Mouse (Mus musculus) liver, adult 2 months (tissue): Measurements from ENCODE around the gene Hdac11.

Experiments used
- CTCF ChIP-seq: fragments of 200-500 bp; IDR thresholded peaks from 2 replicates; pipeline ENCODE4 v1.5.1; 2011; ENCODE audit warnings: low read depth, low read length, control low read depth
- POLR2A ChIP-seq: fragments of 200-500 bp; IDR thresholded peaks from 2 replicates; pipeline ENCODE4 v1.6.1; 2011; ENCODE audit warnings: low read length, control low read depth; ENCODE audit not compliant: insufficient read depth; ENCODE audit errors: extremely low read depth

DNA sequence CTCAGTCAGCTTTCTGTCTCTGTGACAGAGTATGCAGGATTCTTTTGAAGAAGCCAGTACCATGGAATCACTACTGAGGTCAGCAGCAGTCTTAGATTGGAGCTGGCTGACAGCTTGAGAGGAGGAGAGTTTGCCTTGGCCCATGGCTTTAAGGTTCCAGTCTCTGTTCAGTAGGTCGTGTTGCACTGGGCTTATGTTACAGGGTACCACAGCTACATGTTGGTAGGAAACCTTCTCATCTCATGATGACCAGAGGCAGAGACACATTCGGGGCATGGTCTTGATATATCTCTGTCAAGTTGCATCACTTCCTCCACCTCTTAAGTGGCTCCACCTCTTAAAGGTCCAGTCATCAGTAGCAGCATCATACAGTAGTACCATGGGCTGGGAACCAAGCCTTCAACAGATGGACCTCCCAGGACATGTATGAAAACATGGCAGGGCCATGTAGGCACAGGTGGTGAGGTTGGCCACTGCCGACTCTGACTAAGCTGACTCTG lies 15.0 kb downstream of the Hdac11 start:
- TF ChIP-seq CTCF, result no peak
- TF ChIP-seq POLR2A, result no peak
